Comparison of ENCODE assay signal across 8 mouse cellular contexts in the genomic region with DNA sequence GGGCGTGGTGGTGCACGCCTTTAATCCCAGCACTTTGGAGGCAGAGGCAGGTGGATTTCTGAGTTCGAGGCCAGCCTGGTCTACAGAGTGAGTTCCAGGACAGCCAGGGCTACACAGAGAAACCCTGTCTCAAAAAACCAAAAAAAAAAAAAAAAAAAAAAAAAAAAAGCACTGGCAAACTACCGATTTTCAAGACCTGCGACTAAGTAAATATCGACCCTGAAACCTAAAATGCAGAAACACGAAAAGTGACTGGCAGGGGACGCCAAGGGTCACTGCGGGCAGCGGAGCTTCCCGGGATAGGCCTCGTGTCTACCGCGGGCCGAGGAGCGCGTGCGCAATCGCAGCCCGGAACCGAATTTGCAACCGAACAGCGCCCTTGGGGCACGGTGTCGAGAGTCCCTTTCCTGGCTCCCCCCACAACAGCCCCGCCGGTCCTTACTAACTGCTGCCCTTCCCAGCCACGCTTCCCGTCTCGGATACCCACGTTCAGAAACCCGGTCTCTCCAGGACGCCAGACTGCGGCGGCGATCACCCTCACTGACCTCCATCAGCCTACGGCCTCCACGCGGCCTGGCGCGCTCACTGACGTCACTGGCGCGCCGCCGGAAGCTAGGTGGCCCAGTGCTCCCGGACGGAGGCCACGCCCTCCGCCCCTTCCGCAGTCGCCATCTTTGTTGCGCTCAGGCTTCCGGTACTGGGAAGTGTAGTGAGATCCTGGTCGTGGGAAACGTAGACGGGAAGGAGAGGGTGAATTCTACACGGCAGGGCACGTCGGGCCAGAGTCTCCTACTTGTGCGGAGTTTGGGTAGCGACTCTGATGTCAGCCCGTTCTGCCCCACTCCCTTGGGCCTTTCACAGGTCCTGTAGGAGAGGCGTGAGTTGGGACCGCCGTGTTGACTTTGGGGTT. TPM values are rescaled to one million over a fixed set of nuclear protein-coding genes. Genes with fewer than 3 reads are reported as not detected.
DNase-seq lines count a peak whose midpoint lies in the region; ATAC-seq and TF ChIP-seq lines count a peak whose summit lies in the region.

A gene (minus strand): TSS at position 590 of the 910 bp plus-strand sequence.

- no peaks in the 10 kb centered on the region for H3K4me1 ChIP-seq in ES-Bruce4 (ENCODE audit: control insufficient read depth, insufficient read depth, low read length)
- peaks cover 25% of the 10 kb centered on the region for H3K4me1 ChIP-seq in forebrain, embryonic 13.5 days
- peaks cover 34% of the 10 kb centered on the region for H3K4me1 ChIP-seq in liver, postnatal 0 days (ENCODE audit: insufficient read depth)
- peaks cover 19% of the 10 kb centered on the region for H3K4me1 ChIP-seq in neural tube, embryonic 14.5 days (ENCODE audit: control insufficient read depth, insufficient read depth, low read length)

- no peaks in the 10 kb centered on the region for H3K27me3 ChIP-seq in ES-Bruce4 (ENCODE audit: control insufficient read depth, insufficient read depth, low read length, poor library complexity, severe bottlenecking)
- H3K27me3 ChIP-seq in forebrain, embryonic 13.5 days, result no peaks in the 10 kb centered on the region
- H3K27me3 ChIP-seq in liver, postnatal 0 days (ENCODE audit: insufficient read depth, low read length), result no peaks in the 10 kb centered on the region
- no peaks in the 10 kb centered on the region for H3K27me3 ChIP-seq in neural tube, embryonic 14.5 days (ENCODE audit: control insufficient read depth, insufficient read depth, low read length)

- peak within 1 kb of the TSS; percentile 77 for H3K9ac ChIP-seq in ES-Bruce4 (ENCODE audit: low read depth, poor library complexity, severe bottlenecking)
- H3K9ac ChIP-seq in forebrain, embryonic 13.5 days, result peak within 1 kb of the TSS; percentile 73
- peak within 1 kb of the TSS; percentile 78 for H3K9ac ChIP-seq in liver, postnatal 0 days (replicated peaks)
- H3K9ac ChIP-seq in neural tube, embryonic 14.5 days (replicated peaks; ENCODE audit: low read depth, low read length), result peak within 1 kb of the TSS; percentile 61

- peak; percentile 95 for ATAC-seq in cerebellum, adult (ENCODE audit: insufficient number of reproducible peaks, low FRiP score, low TSS enrichment)
- ATAC-seq in forebrain, embryonic 13.5 days, result peak; percentile 97
- peak; percentile 94 for ATAC-seq in liver, postnatal 0 days
- ATAC-seq in neural tube, embryonic 14.5 days (ENCODE audit: low read depth), result peak; percentile 95

- DNase-seq in heart, postnatal 10 days, result peak; percentile 94 to 96
- peak; percentile 81 for DNase-seq in large intestine, adult 2 months (ENCODE audit: low read depth, low spot score)
- DNase-seq in liver, postnatal 0 days, result peak; percentile 94
- peak; percentile 95 for DNase-seq in testis, postnatal 10 days (ENCODE audit: low spot score)

- peaks cover 40% of the 10 kb centered on the region for H3K36me3 ChIP-seq in ES-Bruce4 (ENCODE audit: control insufficient read depth, insufficient read depth, low read length, poor library complexity, severe bottlenecking)
- H3K36me3 ChIP-seq in forebrain, embryonic 13.5 days (ENCODE audit: poor library complexity, severe bottlenecking), result peaks cover 36% of the 10 kb centered on the region
- peaks cover 22% of the 10 kb centered on the region for H3K36me3 ChIP-seq in liver, postnatal 0 days (replicated peaks; ENCODE audit: insufficient read depth, low read length)
- peaks cover 15% of the 10 kb centered on the region for H3K36me3 ChIP-seq in neural tube, embryonic 14.5 days (ENCODE audit: control insufficient read depth, insufficient read depth, low read length)

- no peak for TF ChIP-seq POLR2A in ES-Bruce4 (IDR thresholded peaks at IDR 0.05; ENCODE audit: insufficient read depth, low read length)

- peak within 1 kb of the TSS; percentile 92 for H3K4me3 ChIP-seq in ES-Bruce4 (ENCODE audit: low read depth, low read length)
- H3K4me3 ChIP-seq in forebrain, embryonic 13.5 days, result peak within 1 kb of the TSS; percentile 77
- peak within 1 kb of the TSS; percentile 85 for H3K4me3 ChIP-seq in liver, postnatal 0 days (ENCODE audit: low read depth, low read length)
- H3K4me3 ChIP-seq in neural tube, embryonic 14.5 days (ENCODE audit: low read depth, low read length), result peak within 1 kb of the TSS; percentile 68

- H3K4me2 ChIP-seq in forebrain, embryonic 13.5 days, result peak within 1 kb of the TSS; percentile 89
- H3K4me2 ChIP-seq in liver, postnatal 0 days (ENCODE audit: low read depth, low read length), result peak within 1 kb of the TSS; percentile 89
- peak within 1 kb of the TSS; percentile 89 for H3K4me2 ChIP-seq in neural tube, embryonic 14.5 days (ENCODE audit: low read depth, low read length)

- H3K27ac ChIP-seq in ES-Bruce4 (ENCODE audit: insufficient read depth, low read length), result peak within 1 kb of the TSS; percentile 72
- peak within 1 kb of the TSS; percentile 83 for H3K27ac ChIP-seq in forebrain, embryonic 13.5 days
- H3K27ac ChIP-seq in liver, postnatal 0 days (ENCODE audit: low read depth), result peak within 1 kb of the TSS; percentile 94
- H3K27ac ChIP-seq in neural tube, embryonic 14.5 days (ENCODE audit: low read depth, low read length), result peak within 1 kb of the TSS; percentile 89

- intact Hi-C loops in heart, postnatal 10 days (cut with DNase I), result loop anchor here (5.0 kb wide), 2 partner anchors 78 to 98 kb away; a partner anchor contains a TSS

- TF ChIP-seq CTCF in ES-Bruce4 (IDR thresholded peaks at IDR 0.05; ENCODE audit: low read depth, low read length), result no peak
- TF ChIP-seq CTCF in liver, postnatal 0 days (IDR thresholded peaks at IDR 0.05; ENCODE audit: low read depth), result no peak

- WGBS in forebrain, embryonic 13.5 days, result under 1% methylated on average over 66 of the region's 66 CpGs
- under 1% methylated on average over 66 of the region's 66 CpGs for WGBS in large intestine, adult 2 months
- under 1% methylated on average over 65 of the region's 66 CpGs for WGBS in liver, postnatal 0 days (ENCODE audit: insufficient replicate concordance)
- WGBS in neural tube, embryonic 14.5 days, result under 1% methylated on average over 66 of the region's 66 CpGs

- H3K9me3 ChIP-seq in ES-Bruce4 (replicated peaks; ENCODE audit: control insufficient read depth, insufficient read depth, low read length, poor library complexity, severe bottlenecking), result no peaks in the 10 kb centered on the region
- no peaks in the 10 kb centered on the region for H3K9me3 ChIP-seq in forebrain, embryonic 13.5 days (replicated peaks)
- no peaks in the 10 kb centered on the region for H3K9me3 ChIP-seq in liver, postnatal 0 days (ENCODE audit: low read length)
- no peaks in the 10 kb centered on the region for H3K9me3 ChIP-seq in neural tube, embryonic 14.5 days (ENCODE audit: control insufficient read depth, low read length)

- no peak for TF ChIP-seq EP300 in ES-Bruce4 (IDR thresholded peaks at IDR 0.05; ENCODE audit: insufficient read depth, low read depth, low read length)
- no peak; the same call in 1 of the 2 replicates for TF ChIP-seq EP300 in liver, postnatal 0 days (IDR thresholded peaks at IDR 0.05; ENCODE audit: low read depth)

RNA-seq across cellular contexts. Expression of the gene that starts here (rescaled TPM):
- 92.5 and 97.4 TPM in 2 replicates for polyA plus RNA-seq in ES-Bruce4 (2011; ENCODE audit: insufficient read depth, insufficient read length, low read depth, missing spikeins)
- polyA plus RNA-seq in forebrain, embryonic 13.5 days (2015; fragmentation: Nextera tagmentation; extraction: Ambion mirVana), result 32.1 and 36.5 TPM in 2 replicates
- total RNA-seq in heart, postnatal 10 days (2021), result 100 to 1,000 TPM; 103 to 106 TPM
- 110 and 137 TPM in 2 replicates for polyA plus RNA-seq in large intestine, adult 2 months (2012; rRNA removed)
- polyA plus RNA-seq in liver, postnatal 0 days (2015; fragmentation: Nextera tagmentation; extraction: Ambion mirVana), result 19.6 and 23.5 TPM in 2 replicates
- 30.6 and 33.4 TPM in 2 replicates for polyA plus RNA-seq in neural tube, embryonic 14.5 days (2014; fragmentation: Nextera tagmentation; extraction: Ambion mirVana)

Comparison
In these comparisons a context has a peak if more than half of its experiments do, and no peak if none do; other contexts are left out.
1. Peak in every context shown above with its lines: DNase-seq, ATAC-seq, H3K4me3 ChIP-seq and H3K27ac ChIP-seq.